Mouse (Mus musculus) liver, embryonic 13.5 days (tissue): ENCODE results near the gene Rasgrp2. TPM values are rescaled to one million over a fixed set of nuclear protein-coding genes. Genes with fewer than 3 reads are reported as not detected.

Experiments
- ATAC-seq: fragments of 200-750 bp; cut with Nextera tagmentation; 2 replicates; pipeline ENCODE4 v1.8.0; 2017; ENCODE audit warnings: low read depth, mild to moderate bottlenecking, moderate number of reproducible peaks, moderate library complexity
- DNase-seq: peaks from one replicate; pipeline ENCODE4 v3.0.0; 2022
- H3K27ac ChIP-seq: fragments of 300-500 bp; sonication (generic); 2 replicates; pipeline ENCODE4 v1.5.1; 2015; ENCODE audit warnings: moderate library complexity, mild to moderate bottlenecking, inconsistent platforms
- H3K27me3 ChIP-seq: fragments of 300-500 bp; sonication (generic); 2 replicates; pipeline ENCODE4 v1.6.1; 2015; ENCODE audit warnings: mild to moderate bottlenecking, inconsistent platforms
- H3K36me3 ChIP-seq: fragments of 300-500 bp; sonication (generic); 2 replicates; pipeline ENCODE4 v1.6.1; 2015; ENCODE audit warnings: mild to moderate bottlenecking, inconsistent platforms
- H3K4me1 ChIP-seq: fragments of 300-500 bp; sonication (generic); replicated peaks from 2 replicates; pipeline ENCODE4 v1.6.1; 2015; ENCODE audit warnings: inconsistent platforms
- H3K4me2 ChIP-seq: fragments of 300-500 bp; sonication (generic); 2 replicates; pipeline ENCODE4 v1.6.1; 2015; ENCODE audit warnings: inconsistent platforms, mild to moderate bottlenecking, moderate library complexity
- H3K4me3 ChIP-seq: fragments of 300-500 bp; sonication (generic); replicated peaks from 2 replicates; pipeline ENCODE4 v1.5.1; 2015; ENCODE audit warnings: mild to moderate bottlenecking, inconsistent platforms
- H3K9ac ChIP-seq: fragments of 300-500 bp; sonication (generic); 2 replicates; pipeline ENCODE4 v1.6.1; 2015; ENCODE audit warnings: mild to moderate bottlenecking, inconsistent platforms
- H3K9me3 ChIP-seq: fragments of 300-500 bp; sonication (generic); replicated peaks from 2 replicates; pipeline ENCODE4 v1.6.1; 2016; ENCODE audit warnings: inconsistent platforms
- WGBS: fragments of 180-500 bp; shearing (Covaris S2); methylation state at CpG from one replicate; pipeline ENCODE4 v1.1.7; 2015; ENCODE audit not compliant: insufficient replicate concordance; 5-methylcytosine and 5-hydroxymethylcytosine counted together
- polyA plus RNA-seq: library from polyadenylated mRNA; unstranded; fragments of >200 nt; fragmentation: Nextera tagmentation; extraction: Ambion mirVana; gene quantifications from 2 replicates; pipeline ENCODE4 v1.2.1, GENCODE M21; 2015

Rasgrp2 gene
- polyA plus RNA-seq, 1 experiment from 2014 or later: 85.3 TPM

DNA sequence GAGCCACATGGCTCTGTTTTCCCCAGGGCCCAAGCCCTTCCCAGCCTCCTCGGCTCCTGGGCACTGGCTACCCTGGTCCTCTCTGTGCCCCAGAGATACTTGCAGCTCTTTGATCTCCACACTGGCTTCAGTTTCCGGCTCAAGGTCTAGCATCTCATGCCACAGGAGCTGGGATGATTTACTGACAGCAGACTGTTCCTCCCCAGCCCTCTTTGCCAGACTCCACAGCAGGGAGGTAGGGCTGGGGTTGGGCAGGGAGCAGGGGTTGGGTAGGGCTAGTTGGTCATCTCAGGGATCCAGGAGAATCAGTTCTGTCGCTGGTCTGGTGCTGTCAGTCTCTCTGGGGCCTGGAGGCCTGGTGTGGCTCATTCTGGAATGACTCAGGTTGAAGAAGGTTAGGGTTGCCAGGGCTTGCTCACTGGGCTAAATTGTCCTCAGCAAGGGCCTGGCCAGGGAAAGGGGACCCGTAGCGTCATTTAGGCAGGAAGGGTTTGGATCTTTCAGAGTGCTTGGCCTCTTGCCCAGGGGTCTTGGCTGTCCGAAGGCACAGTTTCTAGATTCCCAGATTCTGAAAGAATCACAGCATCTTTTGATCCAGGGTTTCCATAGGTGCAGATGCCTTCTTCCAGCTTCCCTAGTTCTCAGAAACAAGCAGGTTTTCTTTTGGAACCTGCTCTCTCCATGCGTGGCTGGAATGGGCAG lies 47.7 kb downstream of the Rasgrp2 start:
- Histone ChIP-seq H3K4me2 (no peak overlapping the region), H3K27ac (no peak overlapping the region), H3K9ac (no peak overlapping the region), H3K36me3 (no peaks in the 10 kb centered on the region), H3K4me3 (no peak overlapping the region), H3K9me3 (no peaks in the 10 kb centered on the region), H3K27me3 (peaks cover 43% of the 10 kb centered on the region), H3K4me1 (peaks cover 17% of the 10 kb centered on the region)
- DNase-seq (no peak), ATAC-seq (no peak)
- 63% methylated on average over 7 of the region's 7 CpGs for WGBS

DNA sequence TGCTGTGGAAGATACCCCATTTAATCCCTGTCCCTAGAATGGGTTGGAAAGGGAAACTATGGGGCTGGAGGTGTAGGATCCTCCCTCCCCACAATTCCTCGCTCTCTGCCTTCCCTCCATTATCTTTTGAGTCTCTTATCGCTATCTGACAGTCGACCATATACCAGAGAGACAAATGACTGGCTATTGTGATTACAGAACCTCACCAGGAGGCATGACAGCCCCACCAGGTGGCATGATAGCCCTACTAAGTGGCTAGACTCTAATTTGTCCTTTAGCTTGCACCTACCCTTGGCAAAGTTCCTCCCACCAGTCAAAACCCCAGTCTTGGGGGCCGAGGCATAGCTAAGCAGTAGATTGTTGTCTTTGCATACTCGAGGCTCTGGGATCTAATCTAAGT lies 49.6 kb downstream of the Rasgrp2 start:
- 12% methylated on average over 5 of the region's 5 CpGs for WGBS
- Histone ChIP-seq H3K9ac (peak overlapping the region; percentile 48), H3K4me3 (peak overlapping the region; percentile 48), H3K9me3 (no peaks in the 10 kb centered on the region), H3K4me1 (peaks cover 17% of the 10 kb centered on the region), H3K36me3 (no peaks in the 10 kb centered on the region), H3K27ac (no peak overlapping the region), H3K27me3 (peaks cover 36% of the 10 kb centered on the region), H3K4me2 (peak overlapping the region; percentile 69)
- DNase-seq (peak; percentile 24), ATAC-seq (peak; percentile 70)

DNA sequence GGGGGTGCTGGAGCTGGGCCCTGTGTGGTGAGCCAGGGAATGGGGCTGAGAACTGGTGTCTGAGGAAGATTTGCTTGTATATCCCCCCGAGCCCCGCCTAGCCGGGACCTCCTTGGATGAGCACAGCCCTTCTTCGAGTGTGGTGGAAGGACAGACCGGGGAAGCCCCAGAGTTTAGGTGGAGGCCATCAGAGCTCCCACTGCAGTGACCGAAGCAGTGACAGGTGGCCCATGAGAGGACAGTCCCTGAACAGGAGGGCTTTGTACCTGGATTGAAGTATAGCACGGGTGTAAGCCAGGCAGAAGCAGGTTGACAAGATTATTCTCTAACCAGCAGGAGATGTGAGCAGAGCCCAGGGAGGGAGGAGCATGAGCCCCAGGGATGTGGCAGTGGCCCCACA lies 50.7 kb downstream of the Rasgrp2 start:
- ATAC-seq: no peak
- Histone ChIP-seq H3K4me2 (no peak overlapping the region), H3K27ac (no peak overlapping the region), H3K27me3 (peaks cover 29% of the 10 kb centered on the region), H3K4me3 (no peak overlapping the region), H3K9ac (no peak overlapping the region), H3K4me1 (peaks cover 17% of the 10 kb centered on the region), H3K9me3 (no peaks in the 10 kb centered on the region), H3K36me3 (no peaks in the 10 kb centered on the region)
- no peak for DNase-seq
- WGBS: 59% methylated on average over 7 of the region's 7 CpGs

DNA sequence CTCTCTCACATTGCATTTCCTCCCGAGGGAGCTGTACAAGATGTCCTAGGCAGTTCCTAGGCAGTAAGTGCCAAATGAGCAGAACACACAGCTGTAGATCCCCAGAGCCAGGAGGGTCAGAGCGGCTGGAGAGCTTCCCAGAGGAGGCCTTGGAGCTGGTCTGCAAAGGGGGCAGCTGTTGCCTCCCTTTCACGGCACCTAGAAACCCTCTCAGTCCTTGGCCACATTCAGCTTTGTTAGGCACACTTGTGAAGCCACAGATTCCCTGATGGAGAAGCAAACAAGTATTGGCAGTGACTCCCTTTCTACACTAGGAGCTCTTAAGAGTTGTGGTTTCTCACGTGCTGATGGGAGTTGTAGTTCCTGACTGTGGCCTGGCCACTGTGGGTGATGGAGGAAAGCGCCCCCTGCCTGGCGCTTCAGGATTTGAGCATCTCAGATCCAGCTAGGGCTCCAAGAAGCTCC lies 52.9 kb downstream of the Rasgrp2 start:
- Histone ChIP-seq H3K9me3 (no peaks in the 10 kb centered on the region), H3K4me2 (no peak overlapping the region), H3K36me3 (no peaks in the 10 kb centered on the region), H3K4me3 (no peak overlapping the region), H3K9ac (no peak overlapping the region), H3K4me1 (peaks cover 17% of the 10 kb centered on the region), H3K27me3 (peaks cover 25% of the 10 kb centered on the region), H3K27ac (no peak overlapping the region)
- peak; percentile 67 for ATAC-seq
- DNase-seq: peak; percentile 46
- WGBS: 27% methylated on average over 6 of the region's 6 CpGs

DNA sequence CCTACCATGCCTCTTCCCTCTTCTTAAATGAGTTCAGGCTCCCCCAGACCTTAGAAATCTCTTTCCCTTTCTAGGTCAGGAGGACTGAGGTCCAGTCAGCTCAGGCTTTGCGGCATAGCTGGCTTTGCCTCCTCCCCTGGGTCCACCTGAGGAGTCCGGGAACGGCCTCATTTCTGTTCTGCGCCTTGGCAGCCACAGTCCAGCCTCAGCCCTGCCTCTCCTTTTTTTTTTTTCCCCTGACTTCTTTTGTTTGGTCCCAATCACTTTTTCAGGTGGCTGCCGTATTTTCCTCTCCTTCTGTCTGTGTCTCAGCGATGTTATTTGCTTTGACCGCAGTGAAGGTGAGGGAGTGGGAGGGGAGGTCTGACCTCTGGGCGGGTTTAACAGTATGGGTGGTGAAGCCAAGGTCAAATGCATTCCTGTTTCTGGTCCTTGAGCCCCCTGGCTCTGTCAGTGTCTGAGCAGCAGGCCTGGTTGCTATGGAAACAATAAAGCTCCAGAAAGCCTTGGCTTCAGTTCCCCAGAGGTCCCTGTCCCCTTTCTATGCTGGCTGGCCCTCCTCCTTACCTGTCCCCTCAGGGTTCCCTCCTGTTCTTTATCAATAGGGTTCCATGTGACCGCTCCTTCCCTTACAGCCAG lies 53.7 kb downstream of the Rasgrp2 start:
- WGBS: 56% methylated on average over 9 of the region's 9 CpGs
- H3K9ac ChIP-seq: no peak overlapping the region
- peaks cover 16% of the 10 kb centered on the region for H3K4me1 ChIP-seq
- H3K36me3 ChIP-seq: no peaks in the 10 kb centered on the region
- H3K27ac ChIP-seq: no peak overlapping the region
- DNase-seq (no peak), ATAC-seq (no peak)
- H3K27me3 ChIP-seq: peaks cover 21% of the 10 kb centered on the region
- no peak overlapping the region for H3K4me2 ChIP-seq
- no peak overlapping the region for H3K4me3 ChIP-seq
- H3K9me3 ChIP-seq: no peaks in the 10 kb centered on the region

DNA sequence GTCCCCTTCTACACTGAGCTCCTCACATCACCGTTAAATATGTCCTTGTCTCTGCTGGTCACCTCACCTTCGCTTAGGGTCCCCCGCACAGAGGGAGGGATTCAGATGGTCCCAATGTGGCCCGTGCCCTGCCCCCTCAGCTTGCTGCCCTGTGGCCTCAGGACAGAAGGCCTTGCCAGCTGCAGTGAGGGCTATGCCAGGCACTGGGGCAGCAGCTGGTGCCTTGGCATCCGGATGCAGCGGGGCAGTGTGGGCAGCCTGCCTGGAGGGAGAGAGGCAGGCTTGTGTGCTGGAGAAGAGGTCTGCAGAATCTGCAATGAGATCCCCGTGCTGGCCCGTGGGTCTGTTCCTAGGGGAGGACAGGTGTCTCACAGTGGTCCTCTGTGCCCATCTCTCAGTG lies 54.2 kb downstream of the Rasgrp2 start:
- Histone ChIP-seq H3K27ac (no peak overlapping the region), H3K9me3 (no peaks in the 10 kb centered on the region), H3K9ac (no peak overlapping the region), H3K36me3 (no peaks in the 10 kb centered on the region), H3K4me1 (peaks cover 11% of the 10 kb centered on the region), H3K27me3 (peaks cover 21% of the 10 kb centered on the region), H3K4me3 (no peak overlapping the region), H3K4me2 (no peak overlapping the region)
- ATAC-seq (no peak), DNase-seq (no peak)
- WGBS: 71% methylated on average over 8 of the region's 8 CpGs

DNA sequence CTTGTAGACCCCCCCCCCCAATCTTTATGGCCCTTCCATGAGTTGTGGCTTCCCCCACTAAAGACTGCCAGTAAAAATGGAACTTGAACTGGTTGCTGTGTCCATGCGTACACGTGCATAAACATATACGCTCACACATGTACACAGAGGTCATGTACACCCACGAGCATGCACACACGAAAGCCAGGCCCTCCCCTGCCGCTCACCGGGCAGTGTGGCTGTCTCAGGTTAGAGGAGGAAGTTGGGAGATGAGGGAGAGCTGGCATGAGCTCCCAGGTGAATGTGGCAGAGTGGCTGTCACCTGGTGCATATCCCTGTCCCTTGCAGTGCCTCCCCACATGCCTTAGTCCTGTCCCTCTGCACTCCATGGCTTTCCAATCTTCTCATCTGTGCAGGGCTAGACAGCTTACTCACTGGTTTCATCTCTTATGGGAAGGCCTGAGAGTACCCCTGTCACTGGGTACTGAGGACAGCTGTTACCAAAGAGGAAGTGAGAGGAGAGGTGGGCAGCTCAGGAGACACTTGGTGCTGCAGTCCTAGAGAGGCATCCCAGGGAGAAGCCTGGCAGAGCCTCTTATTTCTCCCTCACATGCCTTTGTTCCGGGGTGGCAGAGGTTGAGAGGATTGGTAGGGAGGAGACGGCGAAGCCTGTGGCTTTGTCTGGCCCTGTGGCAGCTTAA lies 55.0 kb downstream of the Rasgrp2 start:
- H3K4me3 ChIP-seq: no peak overlapping the region
- no peak overlapping the region for H3K9ac ChIP-seq
- no peak overlapping the region for H3K27ac ChIP-seq
- H3K4me1 ChIP-seq: peaks cover 3% of the 10 kb centered on the region
- H3K4me2 ChIP-seq: no peak overlapping the region
- DNase-seq (no peak), ATAC-seq (no peak)
- 60% methylated on average over 10 of the region's 10 CpGs for WGBS
- H3K9me3 ChIP-seq: no peaks in the 10 kb centered on the region
- H3K27me3 ChIP-seq: peaks cover 19% of the 10 kb centered on the region
- no peaks in the 10 kb centered on the region for H3K36me3 ChIP-seq

DNA sequence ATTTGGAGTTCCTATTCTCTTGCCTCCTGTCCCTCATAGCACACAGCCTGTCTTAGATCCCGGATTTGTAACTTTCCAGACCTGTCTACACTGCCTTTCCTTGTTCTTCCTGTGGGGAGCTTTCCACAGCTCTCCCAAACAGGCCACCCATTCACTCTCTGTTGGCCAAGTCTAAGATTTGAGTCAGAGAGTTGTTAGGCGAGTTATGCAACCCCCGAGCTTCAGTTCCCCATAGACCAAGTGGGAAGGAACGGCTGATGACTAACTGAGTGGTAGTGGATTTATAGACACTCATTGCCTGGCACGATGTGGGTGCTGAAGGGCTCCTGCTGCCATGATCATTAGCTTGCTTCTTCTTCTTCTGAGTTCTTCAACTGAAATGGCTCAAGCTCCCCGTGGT lies 60.4 kb downstream of the Rasgrp2 start:
- Histone ChIP-seq H3K4me2 (no peak overlapping the region), H3K27me3 (peaks cover 10% of the 10 kb centered on the region), H3K4me1 (no peaks in the 10 kb centered on the region), H3K4me3 (no peak overlapping the region), H3K9me3 (no peaks in the 10 kb centered on the region), H3K36me3 (no peaks in the 10 kb centered on the region), H3K9ac (no peak overlapping the region), H3K27ac (no peak overlapping the region)
- 57% methylated on average over 6 of the region's 6 CpGs for WGBS
- DNase-seq (no peak), ATAC-seq (no peak)

DNA sequence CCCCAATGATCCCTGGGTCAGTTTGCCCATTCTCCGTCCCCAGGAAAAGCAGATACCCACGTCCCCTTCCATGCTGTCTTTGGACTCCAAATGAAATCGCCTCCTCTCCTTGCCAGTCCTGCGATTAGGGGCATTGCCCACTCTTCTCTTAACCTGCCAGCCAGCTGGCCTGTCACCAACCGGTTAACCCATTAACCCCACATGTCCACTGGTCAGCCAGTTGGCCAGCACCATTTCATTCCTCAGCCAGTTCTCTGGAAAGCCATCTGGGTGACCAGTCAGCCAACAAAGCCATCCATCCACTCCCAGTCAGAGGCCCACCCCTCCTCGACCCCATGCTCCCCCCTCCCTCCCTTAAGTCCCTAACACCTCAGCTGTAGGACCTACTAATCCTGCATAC lies 63.7 kb downstream of the Rasgrp2 start:
- 40% methylated on average over 6 of the region's 6 CpGs for WGBS
- ATAC-seq (no peak), DNase-seq (no peak)
- H3K4me1 ChIP-seq: no peaks in the 10 kb centered on the region
- no peak overlapping the region for H3K27ac ChIP-seq
- H3K9me3 ChIP-seq: 0 out of 2 replicates have a peak, but pooled peaks cover 3% of the 10 kb centered on the region
- H3K4me3 ChIP-seq: no peak overlapping the region
- H3K9ac ChIP-seq: no peak overlapping the region
- peaks cover 4% of the 10 kb centered on the region; the same call in 1 of the 2 replicates for H3K27me3 ChIP-seq
- H3K36me3 ChIP-seq: no peaks in the 10 kb centered on the region
- H3K4me2 ChIP-seq: no peak overlapping the region

DNA sequence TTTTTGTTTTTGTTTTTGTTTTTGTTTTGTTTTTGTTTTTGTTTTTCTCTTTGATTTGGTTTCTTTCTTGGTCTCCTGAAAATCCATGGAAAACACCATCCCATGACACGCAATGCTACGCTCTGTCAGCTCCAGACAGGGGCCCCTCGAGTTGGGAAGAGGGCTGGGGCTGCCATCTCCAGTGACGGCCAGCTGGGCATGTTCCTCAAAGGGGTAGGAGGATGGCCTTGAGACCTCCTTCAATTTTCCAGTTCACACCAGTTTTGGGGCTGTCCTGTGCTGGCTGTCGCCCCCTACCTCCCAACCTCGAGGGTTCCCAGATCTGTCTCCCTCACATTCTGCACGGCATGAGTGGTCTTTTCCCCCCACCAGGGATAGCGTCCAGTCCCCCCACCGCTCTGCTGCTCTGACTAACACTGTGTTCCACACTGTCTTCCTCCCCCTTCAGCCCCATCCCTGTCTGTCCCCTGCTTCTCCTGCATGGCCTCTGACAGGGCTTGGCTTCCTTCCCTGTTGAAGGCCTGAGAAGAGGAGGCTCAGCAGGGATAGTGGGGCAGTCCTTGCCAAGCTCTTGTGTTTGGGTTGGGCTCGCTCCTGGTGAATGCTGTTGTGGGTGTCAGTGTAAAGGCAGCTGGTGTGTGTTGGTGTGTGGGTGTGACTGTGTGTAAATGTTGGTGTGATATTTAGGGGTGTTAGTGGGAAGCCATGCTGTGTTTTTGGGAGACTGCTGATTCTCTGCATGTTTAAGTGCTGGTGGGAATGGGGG lies 65.3 kb downstream of the Rasgrp2 start:
- Histone ChIP-seq H3K9me3 (0 out of 2 replicates have a peak, but pooled peaks cover 3% of the 10 kb centered on the region), H3K9ac (no peak overlapping the region), H3K4me1 (0 out of 2 replicates have a peak, but pooled peaks cover 2% of the 10 kb centered on the region), H3K27me3 (peaks cover 4% of the 10 kb centered on the region; the same call in 1 of the 2 replicates), H3K36me3 (no peaks in the 10 kb centered on the region), H3K4me3 (no peak overlapping the region), H3K4me2 (no peak overlapping the region), H3K27ac (no peak overlapping the region)
- 48% methylated on average over 10 of the region's 10 CpGs for WGBS
- DNase-seq: no peak
- ATAC-seq: no peak
